Mouse (Mus musculus): ENCODE data around the gene Rel. TPM values are rescaled to one million over a fixed set of nuclear protein-coding genes. Genes with fewer than 3 reads are reported as not detected.
"Not testable (repeated sequence)": the region's sequence is repeated elsewhere in the genome, so short reads cannot be mapped to it uniquely, and the experiment has no call there.

Gene Rel
- 0.33 and 0.41 TPM in 2 replicates for polyA plus RNA-seq (2015; fragmentation: Nextera tagmentation; extraction: Ambion mirVana)

- H3K36me3 ChIP-seq, result no peaks in the 10 kb centered on the region
- peak; percentile 62 for DNase-seq
- H3K4me1 ChIP-seq (replicated peaks), result peaks cover 14% of the 10 kb centered on the region
- peak; percentile 82 for ATAC-seq (ENCODE audit: low read depth)
- peak within 1 kb of the TSS; percentile 75 for H3K27ac ChIP-seq
- under 1% methylated on average over 87 of the region's 88 CpGs for WGBS (ENCODE audit: insufficient replicate concordance)
- H3K9ac ChIP-seq, result peak within 1 kb of the TSS; percentile 74
- H3K27me3 ChIP-seq, result peaks cover 31% of the 10 kb centered on the region
- H3K4me3 ChIP-seq (replicated peaks), result peak within 1 kb of the TSS; percentile 75
- no peaks in the 10 kb centered on the region for H3K9me3 ChIP-seq (replicated peaks)
- H3K4me2 ChIP-seq, result peak within 1 kb of the TSS; percentile 89
Observed at GRCm38 (mm10) chr11:23770760-23771506, at the start of gene Rel. Gene Rel, minus strand, starts transcription at chr11:23770970.

GRCm38 (mm10) chr11:23818745-23819144, 48.0 kb upstream of the Rel start:
- DNase-seq, result no peak
- no peak for ATAC-seq (ENCODE audit: low read depth)
- no peaks in the 10 kb centered on the region for H3K36me3 ChIP-seq
- no peaks in the 10 kb centered on the region for H3K27me3 ChIP-seq
- no peaks in the 10 kb centered on the region for H3K9me3 ChIP-seq (replicated peaks)
- no peak overlapping the region for H3K9ac ChIP-seq
- H3K4me2 ChIP-seq, result no peak overlapping the region
- H3K4me3 ChIP-seq (replicated peaks), result no peak overlapping the region
- no peaks in the 10 kb centered on the region for H3K4me1 ChIP-seq (replicated peaks)
- WGBS (ENCODE audit: insufficient replicate concordance), result 9% methylated on average over 1 of the region's 1 CpGs
- H3K27ac ChIP-seq, result no peak overlapping the region

- WGBS (ENCODE audit: insufficient replicate concordance), result 34% methylated on average over 2 of the region's 2 CpGs
- H3K4me1 ChIP-seq (replicated peaks), result no peaks in the 10 kb centered on the region
- H3K27me3 ChIP-seq, result no peaks in the 10 kb centered on the region
- no peak for ATAC-seq (ENCODE audit: low read depth)
- H3K27ac ChIP-seq, result no peak overlapping the region
- H3K9me3 ChIP-seq (replicated peaks), result no peaks in the 10 kb centered on the region
- no peaks in the 10 kb centered on the region for H3K36me3 ChIP-seq
- no peak overlapping the region for H3K4me2 ChIP-seq
- no peak overlapping the region for H3K9ac ChIP-seq
- no peak overlapping the region for H3K4me3 ChIP-seq (replicated peaks)
- no peak for DNase-seq
Observed at GRCm38 (mm10) chr11:23810741-23811140, 40.0 kb upstream of the Rel start.

GRCm38 (mm10) chr11:23805716-23806115, 34.9 kb upstream of the Rel start:
- no peak overlapping the region for H3K4me2 ChIP-seq
- H3K9ac ChIP-seq, result no peak overlapping the region
- H3K9me3 ChIP-seq (replicated peaks), result no peaks in the 10 kb centered on the region
- DNase-seq (no peak), ATAC-seq (ENCODE audit: low read depth) (no peak)
- no peaks in the 10 kb centered on the region for H3K4me1 ChIP-seq (replicated peaks)
- no peaks in the 10 kb centered on the region for H3K36me3 ChIP-seq
- 20% methylated on average over 3 of the region's 3 CpGs for WGBS (ENCODE audit: insufficient replicate concordance)
- H3K27me3 ChIP-seq, result no peaks in the 10 kb centered on the region
- H3K27ac ChIP-seq, result no peak overlapping the region
- H3K4me3 ChIP-seq (replicated peaks), result no peak overlapping the region

GRCm38 (mm10) chr11:23803136-23803535, 32.4 kb upstream of the Rel start:
- Histone ChIP-seq H3K4me3 (replicated peaks) (no peak overlapping the region), H3K27me3 (no peaks in the 10 kb centered on the region), H3K9me3 (replicated peaks) (no peaks in the 10 kb centered on the region), H3K36me3 (no peaks in the 10 kb centered on the region), H3K4me1 (replicated peaks) (no peaks in the 10 kb centered on the region), H3K9ac (no peak overlapping the region), H3K4me2 (no peak overlapping the region), H3K27ac (no peak overlapping the region)
- WGBS (ENCODE audit: insufficient replicate concordance), result 75% methylated on average over 7 of the region's 7 CpGs
- ATAC-seq (ENCODE audit: low read depth) (no peak), DNase-seq (no peak)

GRCm38 (mm10) chr11:23802256-23802655, 31.5 kb upstream of the Rel start:
- no peaks in the 10 kb centered on the region for H3K36me3 ChIP-seq
- no peak for DNase-seq

GRCm38 (mm10) chr11:23801851-23802250, 31.1 kb upstream of the Rel start:
- no peaks in the 10 kb centered on the region for H3K27me3 ChIP-seq
- H3K9ac ChIP-seq, result no peak overlapping the region
- no peak overlapping the region for H3K27ac ChIP-seq
- no peak overlapping the region for H3K4me2 ChIP-seq
- DNase-seq, result no peak
- no peaks in the 10 kb centered on the region for H3K36me3 ChIP-seq
- H3K9me3 ChIP-seq (replicated peaks), result no peaks in the 10 kb centered on the region
- no peak for ATAC-seq (ENCODE audit: low read depth)
- no peaks in the 10 kb centered on the region for H3K4me1 ChIP-seq (replicated peaks)
- no peak overlapping the region for H3K4me3 ChIP-seq (replicated peaks)
- WGBS (ENCODE audit: insufficient replicate concordance), result 56% methylated on average over 7 of the region's 7 CpGs

More at GRCm38 (mm10) chr11:23802256-23802655, 31.5 kb upstream of the Rel start:
- no peaks in the 10 kb centered on the region for H3K27me3 ChIP-seq
- H3K9ac ChIP-seq, result no peak overlapping the region
- H3K4me2 ChIP-seq, result no peak overlapping the region
- WGBS (ENCODE audit: insufficient replicate concordance), result 48% methylated on average over 1 of the region's 1 CpGs
- H3K27ac ChIP-seq, result no peak overlapping the region
- no peaks in the 10 kb centered on the region for H3K9me3 ChIP-seq (replicated peaks)
- ATAC-seq (ENCODE audit: low read depth), result no peak
- H3K4me3 ChIP-seq (replicated peaks), result no peak overlapping the region
- no peaks in the 10 kb centered on the region for H3K4me1 ChIP-seq (replicated peaks)

- H3K4me3 ChIP-seq (replicated peaks); H3K4me1 ChIP-seq (replicated peaks); H3K27ac ChIP-seq; H3K9ac ChIP-seq; DNase-seq; ATAC-seq (ENCODE audit: low read depth); H3K4me2 ChIP-seq; H3K9me3 ChIP-seq (replicated peaks); H3K36me3 ChIP-seq; H3K27me3 ChIP-seq: not testable (repeated sequence)
- WGBS (ENCODE audit: insufficient replicate concordance), result 72% methylated on average over 5 of the region's 5 CpGs
Observed at GRCm38 (mm10) chr11:23783677-23784076, 12.9 kb upstream of the Rel start.

- Histone ChIP-seq H3K9ac (no peak overlapping the region), H3K4me1 (replicated peaks) (no peaks in the 10 kb centered on the region), H3K27me3 (no peaks in the 10 kb centered on the region), H3K27ac (no peak overlapping the region), H3K4me3 (replicated peaks) (no peak overlapping the region), H3K4me2 (no peak overlapping the region), H3K36me3 (no peaks in the 10 kb centered on the region), H3K9me3 (replicated peaks) (no peaks in the 10 kb centered on the region)
- no peak for DNase-seq
- 74% methylated on average over 5 of the region's 5 CpGs for WGBS (ENCODE audit: insufficient replicate concordance)
- no peak for ATAC-seq (ENCODE audit: low read depth)
Observed at GRCm38 (mm10) chr11:23783085-23783484, 12.3 kb upstream of the Rel start.

GRCm38 (mm10) chr11:23782038-23782437, 11.3 kb upstream of the Rel start:
- DNase-seq (no peak), ATAC-seq (ENCODE audit: low read depth) (no peak)
- no peaks in the 10 kb centered on the region for H3K36me3 ChIP-seq
- H3K27me3 ChIP-seq, result no peaks in the 10 kb centered on the region
- H3K4me2 ChIP-seq, result no peak overlapping the region
- no peaks in the 10 kb centered on the region for H3K9me3 ChIP-seq (replicated peaks)
- no peak overlapping the region for H3K9ac ChIP-seq
- no peaks in the 10 kb centered on the region for H3K4me1 ChIP-seq (replicated peaks)
- WGBS (ENCODE audit: insufficient replicate concordance), result 32% methylated on average over 3 of the region's 3 CpGs
- H3K27ac ChIP-seq, result no peak overlapping the region
- H3K4me3 ChIP-seq (replicated peaks), result no peak overlapping the region

GRCm38 (mm10) chr11:23778787-23779201, 8.0 kb upstream of the Rel start:
- Histone ChIP-seq H3K4me1 (replicated peaks) (no peaks in the 10 kb centered on the region), H3K36me3 (no peaks in the 10 kb centered on the region), H3K27me3 (no peaks in the 10 kb centered on the region), H3K9me3 (replicated peaks) (no peaks in the 10 kb centered on the region), H3K4me2 (no peak overlapping the region), H3K9ac (no peak overlapping the region), H3K4me3 (replicated peaks) (no peak overlapping the region), H3K27ac (no peak overlapping the region)
- 70% methylated on average over 8 of the region's 8 CpGs for WGBS (ENCODE audit: insufficient replicate concordance)
- ATAC-seq (ENCODE audit: low read depth), result no peak
- DNase-seq, result no peak

GRCm38 (mm10) chr11:23772471-23772870, 1.7 kb upstream of the Rel start:
- Histone ChIP-seq H3K27me3 (peaks cover 31% of the 10 kb centered on the region), H3K4me3 (replicated peaks) (no peak overlapping the region), H3K9me3 (replicated peaks) (no peaks in the 10 kb centered on the region), H3K36me3 (no peaks in the 10 kb centered on the region), H3K9ac (no peak overlapping the region), H3K4me1 (replicated peaks) (peaks cover 14% of the 10 kb centered on the region), H3K4me2 (no peak overlapping the region), H3K27ac (no peak overlapping the region)
- DNase-seq, result no peak
- no peak for ATAC-seq (ENCODE audit: low read depth)
- WGBS (ENCODE audit: insufficient replicate concordance), result 14% methylated on average over 1 of the region's 1 CpGs

Measured in liver, embryonic 13.5 days (tissue).